Comparison of ENCODE assay signal across 8 mouse cellular contexts in genomic region chr15:81663697-81664561, GRCm38 (mm10). TPM values are rescaled to one million over a fixed set of nuclear protein-coding genes. Genes with fewer than 3 reads are reported as not detected.
DNase-seq lines count a peak whose midpoint lies in the region; ATAC-seq lines count a peak whose summit lies in the region.

L3mbtl2 (plus strand) TSS chr15:81663889.

- DNase-seq in MEL-GATA-1-ER (ENCODE audit: extremely low read depth, low read depth) = peak; percentile 75
- DNase-seq in cerebellum, adult 8-10 months = peak; percentile 88
- DNase-seq in forelimb bud, embryonic 11.5 days (ENCODE audit: low read depth, low spot score) = peak; percentile 90
- DNase-seq in layer of hippocampus, adult 9-10 months (ENCODE audit: low spot score) = peak; percentile 69
- DNase-seq in ovary, postnatal 10 days (ENCODE audit: low spot score) = peak; percentile 62
- peak; percentile 88 to 90 for DNase-seq in thymus, postnatal 10 days (ENCODE audit: low spot score in 2 of 2)

- peaks cover 12% of the 10 kb centered on the region for H3K36me3 ChIP-seq in lung, embryonic 16.5 days (ENCODE audit: control insufficient read depth, insufficient read depth, low read length)

- WGBS in lung, embryonic 16.5 days = under 1% methylated on average over 55 of the region's 55 CpGs

- H3K9ac ChIP-seq in lung, embryonic 16.5 days (ENCODE audit: low read length) = peak within 1 kb of the TSS; percentile 67

- H3K27me3 ChIP-seq in lung, embryonic 16.5 days (ENCODE audit: control insufficient read depth, insufficient read depth, low read depth, low read length) = no peaks in the 10 kb centered on the region

- H3K4me1 ChIP-seq in lung, embryonic 16.5 days (replicated peaks; ENCODE audit: control insufficient read depth, insufficient read depth, low read length) = peaks cover 7% of the 10 kb centered on the region

- ATAC-seq in hematopoietic stem cell, adult 5-6 weeks (replicated peaks in 1 of 2; ENCODE audit: insufficient read depth in 1 of 2, low FRiP score in 2 of 2, low TSS enrichment in 1 of 2, low read depth in 1 of 2, poor library complexity in 2 of 2, severe bottlenecking in 2 of 2) = peak; percentile 98 to 99
- peak; percentile 99 for ATAC-seq in lung, embryonic 16.5 days (ENCODE audit: low read depth)

- H3K9me3 ChIP-seq in lung, embryonic 16.5 days (ENCODE audit: control insufficient read depth, low read length) = no peaks in the 10 kb centered on the region

- no peak within 1 kb of the TSS for H3K27ac ChIP-seq in lung, embryonic 16.5 days (ENCODE audit: low read length)

- H3K4me2 ChIP-seq in lung, embryonic 16.5 days (ENCODE audit: low read depth, low read length) = peak within 1 kb of the TSS; percentile 87

- peak within 1 kb of the TSS; percentile 70 for H3K4me3 ChIP-seq in lung, embryonic 16.5 days (ENCODE audit: low read length)

RNA-seq across cellular contexts. Expression of gene L3mbtl2, which starts in this region (rescaled TPM):
- total RNA-seq in hematopoietic stem cell, adult 5-6 weeks (2017) = 21.2 and 22.8 TPM in 2 replicates
- polyA plus RNA-seq in lung, embryonic 16.5 days (2015; fragmentation: Nextera tagmentation; extraction: Ambion mirVana) = 19.8 and 24.8 TPM in 2 replicates
